Mouse (Mus musculus) forebrain, embryonic 11.5 days (tissue): ENCODE measurements around the gene H2-DMb2. TPM values are rescaled to one million over a fixed set of nuclear protein-coding genes. Genes with fewer than 3 reads are reported as not detected.

Experiments
- ATAC-seq: fragments of 200-750 bp; cut with Nextera tagmentation; replicated peaks from 2 replicates; pipeline ENCODE4 v1.8.0; 2017; ENCODE audit warnings: moderate TSS enrichment; ENCODE audit not compliant: low FRiP score
- DNase-seq: peaks from one replicate; pipeline ENCODE4 v3.0.0-alpha.2; 2017; ENCODE audit warnings: low spot score
- H3K27ac ChIP-seq: fragments of 300-500 bp; sonication (generic); 2 replicates; pipeline ENCODE4 v1.5.1; 2014; ENCODE audit warnings: low read depth, low read length
- H3K27me3 ChIP-seq: fragments of 300-500 bp; sonication (generic); 2 replicates; pipeline ENCODE4 v1.6.1; 2014; ENCODE audit warnings: mild to moderate bottlenecking, low read length, mixed read lengths; ENCODE audit not compliant: control insufficient read depth, insufficient read depth
- H3K36me3 ChIP-seq: fragments of 300-500 bp; sonication (generic); 2 replicates; pipeline ENCODE4 v1.6.1; 2014; ENCODE audit warnings: mild to moderate bottlenecking, low read length, moderate library complexity, mixed read lengths; ENCODE audit not compliant: control insufficient read depth, insufficient read depth
- H3K4me1 ChIP-seq: fragments of 300-500 bp; sonication (generic); replicated peaks from 2 replicates; pipeline ENCODE4 v1.6.1; 2014; ENCODE audit warnings: low read length, mixed read lengths; ENCODE audit not compliant: control insufficient read depth, insufficient read depth
- H3K4me2 ChIP-seq: fragments of 300-500 bp; sonication (generic); 2 replicates; pipeline ENCODE4 v1.6.1; 2014; ENCODE audit warnings: low read depth, mild to moderate bottlenecking, low read length, moderate library complexity, mixed read lengths; ENCODE audit not compliant: severe bottlenecking
- H3K4me3 ChIP-seq: fragments of 300-500 bp; sonication (generic); 2 replicates; pipeline ENCODE4 v1.5.1; 2014; ENCODE audit warnings: low read depth, low read length
- H3K9ac ChIP-seq: fragments of 300-500 bp; sonication (generic); 2 replicates; pipeline ENCODE4 v1.6.1; 2014; ENCODE audit warnings: low read length
- H3K9me3 ChIP-seq: fragments of 300-500 bp; sonication (generic); 2 replicates; pipeline ENCODE4 v1.6.1; 2016; ENCODE audit warnings: low read length, mixed read lengths; ENCODE audit not compliant: control insufficient read depth
- WGBS: fragments of 180-500 bp; shearing (Covaris S2); extraction: QIAGEN DNeasy Blood & Tissue Kit; methylation state at CpG from one replicate; pipeline ENCODE4 v1.1.7; 2014; 5-methylcytosine and 5-hydroxymethylcytosine counted together
- polyA plus RNA-seq: library from polyadenylated mRNA; unstranded; fragments of >200 nt; fragmentation: Nextera tagmentation; extraction: Ambion mirVana; gene quantifications from 2 replicates; pipeline ENCODE4 v1.2.1, GENCODE M21; 2014

The H2-DMb2 gene
- polyA plus RNA-seq, 1 experiment from 2014 or later, result 0.15 TPM

- H3K4me2 ChIP-seq, result peak overlapping the region; percentile 75
- 2% methylated on average over 14 of the region's 14 CpGs for WGBS
- H3K36me3 ChIP-seq, result no peaks in the 10 kb centered on the region
- no peak for DNase-seq
- peak overlapping the region; percentile 41 for H3K4me3 ChIP-seq
- H3K9me3 ChIP-seq, result no peaks in the 10 kb centered on the region
- H3K4me1 ChIP-seq, result peaks cover 10% of the 10 kb centered on the region
- H3K27ac ChIP-seq, result no peak overlapping the region
- ATAC-seq, result no peak; the same call in none of the 2 replicates
- H3K27me3 ChIP-seq, result peaks cover 36% of the 10 kb centered on the region
- peak overlapping the region; percentile 55; the same call in 1 of the 2 replicates for H3K9ac ChIP-seq
Measured at GRCm38 (mm10) chr17:34186885-34187260, 43.8 kb downstream of the H2-DMb2 start.

- DNase-seq (peak; percentile 97), ATAC-seq (peak; percentile 92)
- no peaks in the 10 kb centered on the region for H3K9me3 ChIP-seq
- peaks cover 39% of the 10 kb centered on the region for H3K27me3 ChIP-seq
- peak within 1 kb of the TSS; percentile 55 for H3K9ac ChIP-seq
- peak within 1 kb of the TSS; percentile 41 for H3K4me3 ChIP-seq
- peak within 1 kb of the TSS; percentile 75 for H3K4me2 ChIP-seq
- H3K36me3 ChIP-seq, result no peaks in the 10 kb centered on the region
- H3K4me1 ChIP-seq, result peaks cover 10% of the 10 kb centered on the region
- H3K27ac ChIP-seq, result no peak within 1 kb of the TSS
- WGBS, result under 1% methylated on average over 46 of the region's 46 CpGs
Measured at GRCm38 (mm10) chr17:34187261-34187916, 44.3 kb downstream of the H2-DMb2 start, which contains the start of the genes Tap1 and Psmb9. Gene Tap1 (plus strand): TSS chr17:34187553. Gene Psmb9 (minus strand): TSS chr17:34187764.

GRCm38 (mm10) chr17:34188010-34188409, 44.9 kb downstream of the H2-DMb2 start:
- no peak overlapping the region for H3K27ac ChIP-seq
- ATAC-seq, result peak; percentile 6; the same call in 1 of the 2 replicates
- no peak for DNase-seq

GRCm38 (mm10) chr17:34188986-34189385, 45.9 kb downstream of the H2-DMb2 start:
- Histone ChIP-seq H3K27me3 (peaks cover 49% of the 10 kb centered on the region), H3K9me3 (no peaks in the 10 kb centered on the region), H3K4me2 (no peak overlapping the region), H3K36me3 (no peaks in the 10 kb centered on the region), H3K4me3 (no peak overlapping the region), H3K4me1 (peaks cover 10% of the 10 kb centered on the region), H3K27ac (no peak overlapping the region), H3K9ac (no peak overlapping the region)
- WGBS, result 73% methylated on average over 6 of the region's 6 CpGs
- ATAC-seq (no peak), DNase-seq (no peak)

More at GRCm38 (mm10) chr17:34188010-34188409, 44.9 kb downstream of the H2-DMb2 start:
- no peaks in the 10 kb centered on the region for H3K9me3 ChIP-seq
- H3K36me3 ChIP-seq, result no peaks in the 10 kb centered on the region
- H3K4me1 ChIP-seq, result peaks cover 10% of the 10 kb centered on the region
- H3K27me3 ChIP-seq, result peaks cover 45% of the 10 kb centered on the region
- 5% methylated on average over 20 of the region's 20 CpGs for WGBS
- H3K9ac ChIP-seq, result peak overlapping the region; percentile 55
- H3K4me2 ChIP-seq, result peak overlapping the region; percentile 75
- peak overlapping the region; percentile 41 for H3K4me3 ChIP-seq

GRCm38 (mm10) chr17:34192852-34193251, 49.7 kb downstream of the H2-DMb2 start:
- ATAC-seq (no peak), DNase-seq (no peak)
- 20% methylated on average over 16 of the region's 16 CpGs for WGBS

GRCm38 (mm10) chr17:34193468-34193867, 50.4 kb downstream of the H2-DMb2 start:
- Histone ChIP-seq H3K9ac (no peak overlapping the region), H3K27ac (no peak overlapping the region), H3K27me3 (peaks cover 50% of the 10 kb centered on the region), H3K4me1 (peaks cover 5% of the 10 kb centered on the region), H3K9me3 (no peaks in the 10 kb centered on the region), H3K4me3 (no peak overlapping the region), H3K4me2 (no peak overlapping the region), H3K36me3 (no peaks in the 10 kb centered on the region)
- no peak for DNase-seq
- ATAC-seq, result no peak
- 64% methylated on average over 8 of the region's 8 CpGs for WGBS

More at GRCm38 (mm10) chr17:34192852-34193251, 49.7 kb downstream of the H2-DMb2 start:
- peaks cover 3% of the 10 kb centered on the region for H3K4me1 ChIP-seq
- H3K9me3 ChIP-seq, result no peaks in the 10 kb centered on the region
- no peak overlapping the region for H3K4me2 ChIP-seq
- no peak overlapping the region for H3K4me3 ChIP-seq
- H3K36me3 ChIP-seq, result no peaks in the 10 kb centered on the region
- H3K27ac ChIP-seq, result no peak overlapping the region
- H3K27me3 ChIP-seq, result peaks cover 49% of the 10 kb centered on the region
- H3K9ac ChIP-seq, result no peak overlapping the region

- H3K9me3 ChIP-seq, result no peaks in the 10 kb centered on the region
- peaks cover 56% of the 10 kb centered on the region for H3K27me3 ChIP-seq
- peaks cover 5% of the 10 kb centered on the region for H3K4me1 ChIP-seq
- no peaks in the 10 kb centered on the region for H3K36me3 ChIP-seq
- no peak overlapping the region for H3K9ac ChIP-seq
- ATAC-seq, result no peak
- WGBS, result 96% methylated on average over 4 of the region's 4 CpGs
- no peak overlapping the region for H3K27ac ChIP-seq
- no peak overlapping the region for H3K4me2 ChIP-seq
- DNase-seq, result no peak
- no peak overlapping the region for H3K4me3 ChIP-seq
Measured at GRCm38 (mm10) chr17:34194723-34195122, 51.6 kb downstream of the H2-DMb2 start.

GRCm38 (mm10) chr17:34196491-34196890, 53.4 kb downstream of the H2-DMb2 start:
- H3K27me3 ChIP-seq, result peaks cover 56% of the 10 kb centered on the region
- DNase-seq (no peak), ATAC-seq (no peak)
- WGBS, result 27% methylated on average over 12 of the region's 12 CpGs
- H3K36me3 ChIP-seq, result no peaks in the 10 kb centered on the region
- H3K4me1 ChIP-seq, result peaks cover 5% of the 10 kb centered on the region
- no peak overlapping the region for H3K9ac ChIP-seq
- no peaks in the 10 kb centered on the region for H3K9me3 ChIP-seq
- no peak overlapping the region for H3K4me3 ChIP-seq
- H3K27ac ChIP-seq, result no peak overlapping the region
- H3K4me2 ChIP-seq, result no peak overlapping the region
